Mouse (Mus musculus) C2C12 (cell line): ENCODE data around the gene Sept9. TPM values are rescaled to one million over a fixed set of nuclear protein-coding genes. Genes with fewer than 3 reads are reported as not detected.
"Not testable (repeated sequence)": the region's sequence is repeated elsewhere in the genome, so short reads cannot be mapped to it uniquely, and the experiment has no call there.

Source experiments
- H3K27me3 ChIP-seq: one replicate; pipeline ENCODE4 v1.6.1; 2011; ENCODE audit not compliant: control insufficient read depth, insufficient read depth, insufficient read length
- H3K36me3 ChIP-seq: one replicate; pipeline ENCODE4 v1.6.1; 2011; ENCODE audit not compliant: control insufficient read depth, insufficient read depth
- H3K4me3 ChIP-seq: one replicate; pipeline ENCODE4 v1.5.1; 2011; ENCODE audit warnings: mild to moderate bottlenecking, control low read depth; ENCODE audit not compliant: poor library complexity, insufficient read depth, severe bottlenecking
- H3K79me2 ChIP-seq: one replicate; pipeline ENCODE4 v1.6.1; 2011; ENCODE audit not compliant: control insufficient read depth, insufficient read depth
- H3K79me3 ChIP-seq: one replicate; pipeline ENCODE4 v1.6.1; 2011; ENCODE audit warnings: low read depth, control low read depth
- H3ac ChIP-seq: one replicate; pipeline ENCODE3; 2011; ENCODE audit warnings: low read depth; ENCODE audit not compliant: control insufficient read depth, insufficient read length
- CEBPB ChIP-seq: IDR thresholded peaks from one replicate; pipeline ENCODE4 v1.6.1; 2011; ENCODE audit warnings: low read depth, mild to moderate bottlenecking, control low read depth, moderate library complexity
- CTCF ChIP-seq: IDR thresholded peaks from one replicate; pipeline ENCODE4 v1.5.1; 2011; ENCODE audit not compliant: control insufficient read depth, insufficient read depth, insufficient read length
- FOSL1 ChIP-seq: IDR thresholded peaks from one replicate; pipeline ENCODE4 v1.8.0; 2011; ENCODE audit warnings: mild to moderate bottlenecking, low read length; ENCODE audit not compliant: poor library complexity, insufficient read depth, severe bottlenecking
- MAX ChIP-seq: IDR thresholded peaks from one replicate; pipeline ENCODE4 v1.6.1; 2011; ENCODE audit warnings: mild to moderate bottlenecking, control low read depth
- MYOD1 ChIP-seq: IDR thresholded peaks from one replicate; pipeline ENCODE4 v1.6.1; 2011; ENCODE audit warnings: low read depth; ENCODE audit not compliant: control insufficient read depth, insufficient read length
- MYOG ChIP-seq: IDR thresholded peaks from one replicate; pipeline ENCODE4 v1.6.1; 2011; ENCODE audit not compliant: control insufficient read depth, insufficient read length; ENCODE audit errors: extremely low read depth
- USF1 ChIP-seq: IDR thresholded peaks from one replicate; pipeline ENCODE4 v1.6.1; 2011; ENCODE audit warnings: low read depth, mild to moderate bottlenecking, control low read depth, moderate library complexity
- polyA plus RNA-seq: library from polyadenylated mRNA; unstranded; fragments of >200 nt; fragmentation: generic; extraction: Trizol; gene quantifications from one replicate; pipeline ENCODE4 v1.2.1, GENCODE M21; 2012; ENCODE audit warnings: missing spikeins

Gene Sept9
- polyA plus RNA-seq, 1 experiment, result 266 TPM

- peaks cover 100% of the 10 kb centered on the region for H3K79me2 ChIP-seq
- no peaks in the 10 kb centered on the region for H3K27me3 ChIP-seq
- no peak overlapping the region for H3ac ChIP-seq
- H3K79me3 ChIP-seq, result peaks cover 93% of the 10 kb centered on the region
- no peak for TF ChIP-seq MYOG
- TF ChIP-seq MAX, result no peak
- TF ChIP-seq FOSL1, result no peak
- TF ChIP-seq USF1, result no peak
- TF ChIP-seq CEBPB, result no peak
- TF ChIP-seq CTCF, result no peak
- no peak for TF ChIP-seq MYOD1
- H3K36me3 ChIP-seq, result peaks cover 20% of the 10 kb centered on the region
- no peak overlapping the region for H3K4me3 ChIP-seq
Observed at GRCm38 (mm10) chr11:117336081-117336788, 136.8 kb downstream of the Sept9 start.

GRCm38 (mm10) chr11:117337749-117338148 is 138.3 kb downstream of the Sept9 start:
- TF ChIP-seq MYOD1 (no peak), CEBPB (no peak), MAX (no peak), USF1 (no peak), CTCF (no peak), MYOG (no peak), FOSL1 (no peak)
- Histone ChIP-seq H3K36me3 (peaks cover 20% of the 10 kb centered on the region), H3K79me2 (peaks cover 100% of the 10 kb centered on the region), H3K27me3 (no peaks in the 10 kb centered on the region), H3K4me3 (no peak overlapping the region), H3ac (no peak overlapping the region), H3K79me3 (peaks cover 92% of the 10 kb centered on the region)

- Histone ChIP-seq H3K79me3 (peaks cover 93% of the 10 kb centered on the region), H3K27me3 (no peaks in the 10 kb centered on the region), H3K4me3 (no peak overlapping the region), H3K79me2 (peaks cover 100% of the 10 kb centered on the region), H3K36me3 (peaks cover 20% of the 10 kb centered on the region), H3ac (no peak overlapping the region)
- no peak for TF ChIP-seq CEBPB
- no peak for TF ChIP-seq FOSL1
- no peak for TF ChIP-seq MYOG
- TF ChIP-seq USF1, result no peak
- no peak for TF ChIP-seq MYOD1
- no peak for TF ChIP-seq CTCF
- no peak for TF ChIP-seq MAX
Observed at GRCm38 (mm10) chr11:117338503-117338902, 139.0 kb downstream of the Sept9 start.

- TF ChIP-seq MAX, result no peak
- no peak for TF ChIP-seq USF1
- no peak for TF ChIP-seq CEBPB
- TF ChIP-seq CTCF, result no peak
- no peak for TF ChIP-seq MYOD1
- no peak for TF ChIP-seq FOSL1
- no peak for TF ChIP-seq MYOG
- no peaks in the 10 kb centered on the region for H3K27me3 ChIP-seq
- H3K36me3 ChIP-seq, result peaks cover 20% of the 10 kb centered on the region
- peaks cover 93% of the 10 kb centered on the region for H3K79me3 ChIP-seq
- no peak overlapping the region for H3K4me3 ChIP-seq
- peaks cover 100% of the 10 kb centered on the region for H3K79me2 ChIP-seq
- H3ac ChIP-seq, result no peak overlapping the region
Observed at GRCm38 (mm10) chr11:117339050-117339449, 139.6 kb downstream of the Sept9 start.

- Histone ChIP-seq H3K4me3 (no peak overlapping the region), H3K79me3 (peaks cover 94% of the 10 kb centered on the region), H3K79me2 (peaks cover 100% of the 10 kb centered on the region), H3K36me3 (peaks cover 20% of the 10 kb centered on the region), H3ac (no peak overlapping the region), H3K27me3 (no peaks in the 10 kb centered on the region)
- TF ChIP-seq CEBPB (no peak), CTCF (no peak), USF1 (no peak), FOSL1 (no peak), MAX (no peak), MYOG (no peak), MYOD1 (no peak)
Observed at GRCm38 (mm10) chr11:117341218-117341617, 141.8 kb downstream of the Sept9 start.

GRCm38 (mm10) chr11:117342076-117342475 is 142.6 kb downstream of the Sept9 start:
- no peak overlapping the region for H3K4me3 ChIP-seq
- H3K27me3 ChIP-seq, result no peaks in the 10 kb centered on the region
- peaks cover 98% of the 10 kb centered on the region for H3K79me3 ChIP-seq
- TF ChIP-seq MYOG (no peak), FOSL1 (no peak), CTCF (no peak), CEBPB (no peak), MAX (no peak), USF1 (no peak), MYOD1 (no peak)
- H3ac ChIP-seq, result no peak overlapping the region
- H3K36me3 ChIP-seq, result peaks cover 20% of the 10 kb centered on the region
- H3K79me2 ChIP-seq, result peaks cover 100% of the 10 kb centered on the region

GRCm38 (mm10) chr11:117342490-117342889 is 143.0 kb downstream of the Sept9 start:
- peaks cover 98% of the 10 kb centered on the region for H3K79me3 ChIP-seq
- H3K4me3 ChIP-seq, H3K27me3 ChIP-seq, H3ac ChIP-seq: not testable (repeated sequence)
- peaks cover 20% of the 10 kb centered on the region for H3K36me3 ChIP-seq
- peaks cover 100% of the 10 kb centered on the region for H3K79me2 ChIP-seq
